Mouse (Mus musculus): Measurements from ENCODE around the gene Tcte2. TPM values are rescaled to one million over a fixed set of nuclear protein-coding genes. Genes with fewer than 3 reads are reported as not detected.

Tcte2 gene
- polyA plus RNA-seq, 1 experiment from 2014 or later = 16.8 TPM

GRCm38 (mm10) chr17:13733971-13734370, 27.7 kb downstream of the Tcte2 start:
- H3K27me3 ChIP-seq = no peaks in the 10 kb centered on the region
- H3K36me3 ChIP-seq = no peaks in the 10 kb centered on the region
- no peak overlapping the region for H3K9ac ChIP-seq
- H3K4me3 ChIP-seq = no peak overlapping the region
- H3K27ac ChIP-seq (replicated peaks) = no peak overlapping the region
- no peaks in the 10 kb centered on the region for H3K9me3 ChIP-seq
- H3K4me2 ChIP-seq = no peak overlapping the region
- no peak for ATAC-seq (ENCODE audit: low FRiP score, low read depth)
- WGBS = 92% methylated on average over 5 of the region's 5 CpGs
- 0 out of 2 replicates have a peak, but pooled peaks cover 5% of the 10 kb centered on the region for H3K4me1 ChIP-seq (replicated peaks)

- H3K4me2 ChIP-seq = no peak overlapping the region
- 51% methylated on average over 8 of the region's 8 CpGs for WGBS
- H3K4me3 ChIP-seq = no peak overlapping the region
- no peaks in the 10 kb centered on the region for H3K36me3 ChIP-seq
- 0 out of 2 replicates have a peak, but pooled peaks cover 5% of the 10 kb centered on the region for H3K4me1 ChIP-seq (replicated peaks)
- H3K9me3 ChIP-seq = no peaks in the 10 kb centered on the region
- no peaks in the 10 kb centered on the region for H3K27me3 ChIP-seq
- H3K9ac ChIP-seq = no peak overlapping the region
- H3K27ac ChIP-seq (replicated peaks) = no peak overlapping the region
- no peak for ATAC-seq (ENCODE audit: low FRiP score, low read depth)
Measured at GRCm38 (mm10) chr17:13732685-13733084, 28.9 kb downstream of the Tcte2 start.

GRCm38 (mm10) chr17:13731727-13732112, 29.9 kb downstream of the Tcte2 start:
- Histone ChIP-seq H3K4me1 (replicated peaks) (0 out of 2 replicates have a peak, but pooled peaks cover 5% of the 10 kb centered on the region), H3K9ac (no peak overlapping the region), H3K36me3 (no peaks in the 10 kb centered on the region), H3K27me3 (no peaks in the 10 kb centered on the region), H3K4me2 (no peak overlapping the region), H3K9me3 (no peaks in the 10 kb centered on the region), H3K27ac (replicated peaks) (no peak overlapping the region), H3K4me3 (no peak overlapping the region)
- WGBS = 61% methylated on average over 4 of the region's 4 CpGs
- no peak for ATAC-seq (ENCODE audit: low FRiP score, low read depth)

- no peak overlapping the region for H3K9ac ChIP-seq
- no peak for ATAC-seq (ENCODE audit: low FRiP score, low read depth)
- no peaks in the 10 kb centered on the region for H3K9me3 ChIP-seq
- H3K36me3 ChIP-seq = no peaks in the 10 kb centered on the region
- H3K27ac ChIP-seq (replicated peaks) = no peak overlapping the region
- no peak overlapping the region for H3K4me2 ChIP-seq
- no peaks in the 10 kb centered on the region for H3K27me3 ChIP-seq
- H3K4me3 ChIP-seq = no peak overlapping the region
- H3K4me1 ChIP-seq (replicated peaks) = 0 out of 2 replicates have a peak, but pooled peaks cover 2% of the 10 kb centered on the region
- WGBS = 94% methylated on average over 6 of the region's 6 CpGs
Measured at GRCm38 (mm10) chr17:13730980-13731726, 30.5 kb downstream of the Tcte2 start.

- Histone ChIP-seq H3K27ac (replicated peaks) (no peak overlapping the region), H3K4me1 (replicated peaks) (peaks cover 5% of the 10 kb centered on the region; the same call in 1 of the 2 replicates), H3K9me3 (no peaks in the 10 kb centered on the region), H3K4me2 (no peak overlapping the region), H3K4me3 (no peak overlapping the region), H3K36me3 (no peaks in the 10 kb centered on the region), H3K27me3 (no peaks in the 10 kb centered on the region), H3K9ac (no peak overlapping the region)
- ATAC-seq (ENCODE audit: low FRiP score, low read depth) = no peak
- WGBS = 93% methylated on average over 8 of the region's 8 CpGs
Measured at GRCm38 (mm10) chr17:13726832-13727355, 34.7 kb downstream of the Tcte2 start.

- no peak for ATAC-seq (ENCODE audit: low FRiP score, low read depth)
- H3K27me3 ChIP-seq = no peaks in the 10 kb centered on the region
- WGBS = 38% methylated on average over 4 of the region's 4 CpGs
Measured at GRCm38 (mm10) chr17:13725004-13725550, 36.5 kb downstream of the Tcte2 start.

GRCm38 (mm10) chr17:13722434-13722833, 39.2 kb downstream of the Tcte2 start:
- Histone ChIP-seq H3K27me3 (no peaks in the 10 kb centered on the region), H3K4me2 (no peak overlapping the region), H3K9ac (no peak overlapping the region), H3K4me1 (replicated peaks) (peaks cover 5% of the 10 kb centered on the region; the same call in 1 of the 2 replicates), H3K36me3 (no peaks in the 10 kb centered on the region), H3K4me3 (no peak overlapping the region), H3K27ac (replicated peaks) (no peak overlapping the region), H3K9me3 (no peaks in the 10 kb centered on the region)
- WGBS = 11% methylated on average over 2 of the region's 2 CpGs
- ATAC-seq (ENCODE audit: low FRiP score, low read depth) = peak; percentile 40; the same call in 1 of the 2 replicates

More at GRCm38 (mm10) chr17:13725004-13725550, 36.5 kb downstream of the Tcte2 start:
- Histone ChIP-seq H3K36me3 (no peaks in the 10 kb centered on the region), H3K4me3 (no peak overlapping the region), H3K9ac (no peak overlapping the region), H3K27ac (replicated peaks) (no peak overlapping the region), H3K4me2 (no peak overlapping the region), H3K9me3 (no peaks in the 10 kb centered on the region), H3K4me1 (replicated peaks) (peaks cover 5% of the 10 kb centered on the region; the same call in 1 of the 2 replicates)

GRCm38 (mm10) chr17:13721372-13721771, 40.3 kb downstream of the Tcte2 start:
- no peaks in the 10 kb centered on the region for H3K27me3 ChIP-seq

GRCm38 (mm10) chr17:13720187-13720586, 41.4 kb downstream of the Tcte2 start:
- Histone ChIP-seq H3K9me3 (no peaks in the 10 kb centered on the region), H3K27ac (replicated peaks) (no peak overlapping the region)
- no peak for ATAC-seq (ENCODE audit: low FRiP score, low read depth)

More at GRCm38 (mm10) chr17:13721372-13721771, 40.3 kb downstream of the Tcte2 start:
- Histone ChIP-seq H3K36me3 (no peaks in the 10 kb centered on the region), H3K9me3 (no peaks in the 10 kb centered on the region), H3K4me1 (replicated peaks) (peaks cover 5% of the 10 kb centered on the region; the same call in 1 of the 2 replicates), H3K4me2 (no peak overlapping the region), H3K27ac (replicated peaks) (no peak overlapping the region), H3K4me3 (no peak overlapping the region), H3K9ac (no peak overlapping the region)
- WGBS = 88% methylated on average over 2 of the region's 2 CpGs
- no peak for ATAC-seq (ENCODE audit: low FRiP score, low read depth)

GRCm38 (mm10) chr17:13717428-13717827, 44.2 kb downstream of the Tcte2 start:
- no peak overlapping the region for H3K27ac ChIP-seq (replicated peaks)
- H3K9ac ChIP-seq = no peak overlapping the region
- H3K4me1 ChIP-seq (replicated peaks) = no peaks in the 10 kb centered on the region
- no peaks in the 10 kb centered on the region for H3K27me3 ChIP-seq
- H3K4me2 ChIP-seq = no peak overlapping the region
- no peaks in the 10 kb centered on the region for H3K9me3 ChIP-seq
- 87% methylated on average over 11 of the region's 11 CpGs for WGBS
- H3K36me3 ChIP-seq = no peaks in the 10 kb centered on the region
- no peak for ATAC-seq (ENCODE audit: low FRiP score, low read depth)
- H3K4me3 ChIP-seq = no peak overlapping the region

More at GRCm38 (mm10) chr17:13720187-13720586, 41.4 kb downstream of the Tcte2 start:
- H3K9ac ChIP-seq = no peak overlapping the region
- H3K4me3 ChIP-seq = no peak overlapping the region
- H3K27me3 ChIP-seq = no peaks in the 10 kb centered on the region
- H3K36me3 ChIP-seq = no peaks in the 10 kb centered on the region
- no peak overlapping the region for H3K4me2 ChIP-seq
- WGBS = 90% methylated on average over 5 of the region's 5 CpGs
- H3K4me1 ChIP-seq (replicated peaks) = peaks cover 4% of the 10 kb centered on the region; the same call in 1 of the 2 replicates

GRCm38 (mm10) chr17:13716336-13716735, 45.3 kb downstream of the Tcte2 start:
- Histone ChIP-seq H3K9me3 (no peaks in the 10 kb centered on the region), H3K27me3 (no peaks in the 10 kb centered on the region), H3K4me1 (replicated peaks) (no peaks in the 10 kb centered on the region), H3K4me2 (no peak overlapping the region), H3K4me3 (no peak overlapping the region), H3K9ac (no peak overlapping the region), H3K27ac (replicated peaks) (no peak overlapping the region), H3K36me3 (no peaks in the 10 kb centered on the region)
- 96% methylated on average over 6 of the region's 6 CpGs for WGBS
- ATAC-seq (ENCODE audit: low FRiP score, low read depth) = no peak

- Histone ChIP-seq H3K36me3 (no peaks in the 10 kb centered on the region), H3K27ac (replicated peaks) (no peak overlapping the region), H3K9me3 (no peaks in the 10 kb centered on the region), H3K27me3 (no peaks in the 10 kb centered on the region), H3K4me1 (replicated peaks) (no peaks in the 10 kb centered on the region), H3K9ac (no peak overlapping the region), H3K4me3 (no peak overlapping the region), H3K4me2 (no peak overlapping the region)
- 83% methylated on average over 9 of the region's 9 CpGs for WGBS
- no peak for ATAC-seq (ENCODE audit: low FRiP score, low read depth)
Measured at GRCm38 (mm10) chr17:13715511-13715910, 46.1 kb downstream of the Tcte2 start.

Data from hindbrain, embryonic 15.5 days (tissue).